Mouse (Mus musculus): ENCODE data around the gene Ube2k. TPM values are rescaled to one million over a fixed set of nuclear protein-coding genes. Genes with fewer than 3 reads are reported as not detected.

The Ube2k gene
- polyA plus RNA-seq, 1 experiment from 2014 or later: 192 TPM

DNA sequence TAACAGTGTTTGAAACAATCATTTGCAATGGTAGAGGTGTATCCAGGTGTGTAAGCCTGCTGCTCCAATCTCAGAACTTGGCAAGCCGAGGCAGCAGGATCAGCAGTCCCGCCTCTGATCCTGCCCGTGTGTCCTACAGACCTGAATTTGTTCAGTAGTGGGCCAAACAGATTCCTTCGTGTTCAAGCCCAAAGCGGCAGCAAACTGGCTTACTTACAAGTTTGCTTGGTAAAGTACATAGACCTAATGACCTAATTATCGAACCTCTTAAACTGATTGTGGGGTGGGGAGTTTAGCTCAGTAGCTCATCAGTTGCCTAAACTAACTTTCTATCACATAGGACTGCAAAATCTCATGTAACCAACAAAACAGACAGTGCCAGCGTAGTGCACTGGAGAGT lies 62.6 kb downstream of the Ube2k start:
- H3K27me3 ChIP-seq: no peaks in the 10 kb centered on the region
- no peaks in the 10 kb centered on the region for H3K4me1 ChIP-seq
- no peak overlapping the region for H3K4me2 ChIP-seq
- H3K4me3 ChIP-seq (replicated peaks): no peak overlapping the region
- ATAC-seq (ENCODE audit: low FRiP score): no peak
- 90% methylated on average over 7 of the region's 7 CpGs for WGBS
- H3K36me3 ChIP-seq (replicated peaks): peaks cover 36% of the 10 kb centered on the region
- H3K27ac ChIP-seq: no peak overlapping the region
- no peaks in the 10 kb centered on the region for H3K9me3 ChIP-seq
- H3K9ac ChIP-seq: no peak overlapping the region

DNA sequence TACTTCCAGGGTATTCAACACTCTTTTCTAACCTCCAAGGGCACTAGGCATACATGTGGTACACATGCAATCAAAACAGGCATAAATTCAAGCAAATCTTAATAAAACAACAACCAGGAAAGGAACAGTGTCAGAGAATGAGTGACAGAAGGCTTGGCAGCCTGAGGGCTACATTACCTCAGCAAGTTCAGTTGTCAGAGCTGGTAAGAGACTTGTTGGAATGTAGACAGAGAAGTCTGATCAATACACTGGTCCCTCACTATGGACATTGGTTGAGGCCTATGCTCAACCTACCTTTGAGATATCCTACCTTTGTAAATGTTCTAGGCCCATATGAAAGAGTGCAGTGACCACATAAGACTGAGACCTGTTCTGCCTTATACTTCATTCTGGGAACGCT lies 69.8 kb downstream of the Ube2k start:
- H3K4me3 ChIP-seq (replicated peaks): no peak overlapping the region
- 97% methylated on average over 1 of the region's 1 CpGs for WGBS
- H3K9me3 ChIP-seq: no peaks in the 10 kb centered on the region
- no peak overlapping the region for H3K4me2 ChIP-seq
- no peaks in the 10 kb centered on the region for H3K4me1 ChIP-seq
- no peaks in the 10 kb centered on the region for H3K27me3 ChIP-seq
- H3K9ac ChIP-seq: no peak overlapping the region
- no peak overlapping the region for H3K27ac ChIP-seq
- ATAC-seq (ENCODE audit: low FRiP score): no peak
- peaks cover 25% of the 10 kb centered on the region for H3K36me3 ChIP-seq (replicated peaks)

DNA sequence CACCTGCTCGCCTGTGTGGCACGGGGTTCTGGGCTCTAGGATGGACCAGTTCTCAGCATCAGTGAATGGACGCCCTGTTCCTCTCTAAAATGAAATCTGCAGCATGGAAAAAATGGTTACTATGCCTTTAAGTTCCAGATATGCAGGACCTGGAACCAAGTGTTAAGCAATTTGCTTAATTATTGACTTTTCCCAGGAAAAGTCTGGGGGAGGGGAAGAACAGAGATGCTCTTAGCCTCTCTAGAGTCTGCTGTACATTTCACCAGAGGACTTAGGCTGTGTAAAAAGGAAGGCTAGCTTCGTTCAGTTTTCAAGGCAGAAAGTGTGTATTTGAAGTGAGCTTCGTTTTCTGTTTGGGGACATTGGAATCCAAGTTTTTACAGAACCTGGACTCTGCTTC lies 72.7 kb downstream of the Ube2k start:
- Histone ChIP-seq H3K9me3 (no peaks in the 10 kb centered on the region), H3K4me1 (no peaks in the 10 kb centered on the region), H3K9ac (no peak overlapping the region), H3K27me3 (no peaks in the 10 kb centered on the region), H3K4me2 (no peak overlapping the region), H3K4me3 (replicated peaks) (no peak overlapping the region), H3K27ac (no peak overlapping the region), H3K36me3 (replicated peaks) (peaks cover 43% of the 10 kb centered on the region)
- WGBS: 88% methylated on average over 5 of the region's 5 CpGs
- no peak for ATAC-seq (ENCODE audit: low FRiP score)

DNA sequence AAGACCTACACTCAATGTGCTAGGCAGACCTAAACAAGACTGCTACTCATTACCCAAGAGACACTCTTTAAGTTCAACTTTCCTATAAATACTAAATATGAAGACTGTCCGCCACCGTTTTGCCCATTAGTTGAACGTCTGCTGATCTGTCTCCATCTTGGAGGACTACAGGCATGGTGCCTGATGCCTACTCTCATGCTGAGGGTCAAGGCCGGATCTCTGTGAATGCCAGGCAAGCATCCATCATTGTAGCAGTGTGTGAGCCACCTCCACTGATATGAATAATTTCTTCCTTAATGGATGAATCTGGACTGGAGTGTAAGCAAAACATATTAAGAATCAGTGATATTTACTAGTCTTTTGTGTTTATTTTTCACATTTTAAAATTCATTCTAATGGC lies 73.5 kb downstream of the Ube2k start:
- Histone ChIP-seq H3K27me3 (no peaks in the 10 kb centered on the region), H3K4me1 (no peaks in the 10 kb centered on the region), H3K27ac (no peak overlapping the region), H3K4me3 (replicated peaks) (no peak overlapping the region), H3K36me3 (replicated peaks) (peaks cover 50% of the 10 kb centered on the region), H3K9ac (no peak overlapping the region), H3K4me2 (no peak overlapping the region), H3K9me3 (no peaks in the 10 kb centered on the region)
- ATAC-seq (ENCODE audit: low FRiP score): no peak
- WGBS: 94% methylated on average over 4 of the region's 4 CpGs

DNA sequence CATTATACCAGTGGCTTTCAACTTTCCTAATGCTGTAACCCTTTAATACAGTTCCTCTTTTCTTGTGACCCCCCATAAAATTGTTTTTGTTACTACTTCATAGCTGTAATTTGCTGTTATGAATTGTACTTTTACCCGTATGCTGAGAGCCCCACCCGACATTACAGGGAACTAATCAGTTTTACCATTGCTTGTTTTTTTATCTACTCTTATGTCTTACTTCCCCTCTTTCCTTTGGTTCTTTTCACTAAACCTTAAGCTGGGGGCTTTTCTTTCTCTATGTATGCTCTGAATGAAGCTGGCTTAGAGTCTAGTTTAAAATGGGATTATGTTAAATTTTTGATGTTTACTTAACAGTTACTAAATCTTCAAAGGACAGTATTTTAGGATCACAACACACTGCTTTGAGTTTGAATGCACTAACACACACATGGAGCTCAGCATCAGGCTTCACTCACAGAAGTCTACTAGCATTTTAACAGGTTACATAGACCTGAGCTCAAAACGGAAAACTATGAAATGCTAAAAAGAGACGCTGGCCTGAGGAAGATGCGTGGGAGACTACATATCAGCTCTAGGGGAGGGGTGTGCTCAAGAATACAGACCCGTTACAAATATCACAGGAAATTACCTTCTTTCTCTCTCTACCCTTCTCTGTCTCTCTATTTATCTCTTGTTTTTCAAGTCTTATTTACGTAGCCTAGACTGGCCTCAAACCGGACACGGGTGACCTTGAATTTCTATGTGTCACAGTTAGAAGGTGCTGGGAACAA lies 76.3 kb downstream of the Ube2k start:
- no peak overlapping the region for H3K27ac ChIP-seq
- H3K4me2 ChIP-seq: no peak overlapping the region
- ATAC-seq (ENCODE audit: low FRiP score): no peak
- no peaks in the 10 kb centered on the region for H3K9me3 ChIP-seq
- no peaks in the 10 kb centered on the region for H3K27me3 ChIP-seq
- H3K4me3 ChIP-seq (replicated peaks): no peak overlapping the region
- 88% methylated on average over 9 of the region's 9 CpGs for WGBS
- peaks cover 71% of the 10 kb centered on the region for H3K36me3 ChIP-seq (replicated peaks)
- H3K4me1 ChIP-seq: no peaks in the 10 kb centered on the region
- H3K9ac ChIP-seq: no peak overlapping the region

DNA sequence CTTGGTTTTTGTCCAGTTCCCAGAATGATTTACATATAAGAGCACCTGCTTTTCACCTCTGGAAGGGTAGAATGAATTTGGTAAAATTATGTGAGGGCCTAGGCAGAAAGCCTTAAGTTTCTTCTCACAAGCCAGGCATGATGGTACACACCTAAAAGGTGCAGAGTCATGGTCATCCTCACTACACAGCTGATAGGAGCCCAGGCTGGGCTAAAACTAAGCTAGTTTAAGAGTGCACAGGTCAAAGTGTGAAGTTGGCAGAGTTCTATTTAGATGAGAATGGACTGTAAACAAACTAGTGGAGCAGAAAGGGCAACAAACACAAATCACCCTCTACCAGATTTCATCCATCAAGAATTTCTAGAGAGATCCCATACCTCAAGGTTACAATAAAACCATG lies 87.3 kb downstream of the Ube2k start:
- H3K4me2 ChIP-seq: no peak overlapping the region
- no peak overlapping the region for H3K4me3 ChIP-seq (replicated peaks)
- H3K4me1 ChIP-seq: no peaks in the 10 kb centered on the region
- peaks cover 54% of the 10 kb centered on the region for H3K36me3 ChIP-seq (replicated peaks)
- H3K9me3 ChIP-seq: no peaks in the 10 kb centered on the region
- H3K9ac ChIP-seq: no peak overlapping the region
- no peak overlapping the region for H3K27ac ChIP-seq
- H3K27me3 ChIP-seq: no peaks in the 10 kb centered on the region
- no peak for ATAC-seq (ENCODE audit: low FRiP score)

DNA sequence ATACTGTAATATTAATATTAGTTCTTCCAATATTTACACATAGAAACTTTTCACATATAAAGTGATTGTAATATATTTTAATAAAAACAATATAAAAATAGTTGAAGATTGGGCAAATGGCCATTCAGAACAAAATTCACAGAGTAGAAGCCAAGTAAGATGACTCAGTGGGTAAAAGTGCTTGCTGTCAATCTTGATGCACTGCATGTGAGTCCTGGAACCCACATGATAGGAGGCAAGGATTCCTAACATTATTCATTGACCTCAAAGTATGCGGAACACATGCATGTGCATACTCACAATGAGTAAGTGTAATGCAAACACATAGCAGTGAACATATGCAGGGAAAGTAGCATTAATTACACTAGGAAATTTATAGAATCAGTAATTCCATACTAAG lies 101.9 kb downstream of the Ube2k start:
- H3K27me3 ChIP-seq: no peaks in the 10 kb centered on the region
- no peak overlapping the region for H3K4me2 ChIP-seq
- no peak overlapping the region for H3K9ac ChIP-seq
- no peaks in the 10 kb centered on the region for H3K9me3 ChIP-seq
- peaks cover 70% of the 10 kb centered on the region for H3K36me3 ChIP-seq (replicated peaks)
- H3K4me1 ChIP-seq: no peaks in the 10 kb centered on the region
- H3K4me3 ChIP-seq (replicated peaks): no peak overlapping the region
- no peak overlapping the region for H3K27ac ChIP-seq
- ATAC-seq (ENCODE audit: low FRiP score): no peak
- 95% methylated on average over 1 of the region's 1 CpGs for WGBS

Other genes starting within 250 kb of the Ube2k start
- 88.1 and 93.8 TPM in 2 replicates for gene Rfc1, start 201.6 kb upstream of the Ube2k start, polyA plus RNA-seq (2016; fragmentation: Nextera tagmentation; extraction: Ambion mirVana)
- gene Klb, start 188.9 kb upstream of the Ube2k start, polyA plus RNA-seq (2016; fragmentation: Nextera tagmentation; extraction: Ambion mirVana): 0.13 TPM in 1 of 2 replicates, not detected in the other
- 738 and 747 TPM in 2 replicates for gene Rpl9, start 145.8 kb upstream of the Ube2k start, polyA plus RNA-seq (2016; fragmentation: Nextera tagmentation; extraction: Ambion mirVana)
- gene Lias, start 145.7 kb upstream of the Ube2k start, polyA plus RNA-seq (2016; fragmentation: Nextera tagmentation; extraction: Ambion mirVana): 61.4 and 66.6 TPM in 2 replicates
- 78.7 and 85.9 TPM in 2 replicates for gene Ugdh, start 101.3 kb upstream of the Ube2k start, polyA plus RNA-seq (2016; fragmentation: Nextera tagmentation; extraction: Ambion mirVana)
- gene Gm43552, start 44.4 kb upstream of the Ube2k start, polyA plus RNA-seq (2016; fragmentation: Nextera tagmentation; extraction: Ambion mirVana): not detected in 2 replicates
- gene Smim14, start within 50 bp of the Ube2k start, polyA plus RNA-seq (2016; fragmentation: Nextera tagmentation; extraction: Ambion mirVana): 113 and 118 TPM in 2 replicates
- gene Pds5a, start 161.0 kb downstream of the Ube2k start, polyA plus RNA-seq (2016; fragmentation: Nextera tagmentation; extraction: Ambion mirVana): 130 and 136 TPM in 2 replicates
- 42.1 and 43.5 TPM in 2 replicates for gene N4bp2, start 226.3 kb downstream of the Ube2k start, polyA plus RNA-seq (2016; fragmentation: Nextera tagmentation; extraction: Ambion mirVana)